Mouse (Mus musculus) olfactory bulb, adult 2 months (tissue): ENCODE results near the gene Arhgap17.

Experiments
- CTCF ChIP-seq: fragments of 200-500 bp; IDR thresholded peaks from 2 replicates; pipeline ENCODE4 v1.5.1; 2012; ENCODE audit warnings: low read depth, mild to moderate bottlenecking, low read length, moderate library complexity; ENCODE audit not compliant: insufficient read depth
- POLR2A ChIP-seq: fragments of 200-500 bp; IDR thresholded peaks from 2 replicates; pipeline ENCODE4 v1.6.1; 2012; ENCODE audit warnings: mild to moderate bottlenecking, low read depth, low read length, moderate library complexity; ENCODE audit not compliant: insufficient read depth

DNA sequence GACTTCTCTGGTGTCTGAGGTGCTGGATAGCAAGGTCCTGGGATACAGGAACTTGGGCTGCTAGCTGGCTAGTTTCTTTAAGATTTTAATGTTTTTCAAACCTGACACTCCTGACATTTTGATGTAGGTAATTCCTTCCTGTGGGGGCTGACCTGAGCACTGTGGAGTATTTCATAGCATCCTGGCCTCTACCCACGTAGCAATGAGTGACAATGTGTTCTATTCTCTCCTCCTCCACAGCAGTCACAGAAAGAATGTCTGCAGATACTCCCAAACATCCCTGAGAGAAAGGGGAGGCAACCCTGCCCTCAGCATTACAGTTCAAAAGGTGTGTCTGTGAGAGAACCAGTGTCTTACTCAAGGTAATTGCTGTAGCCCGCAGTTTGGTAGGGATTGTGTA is 19.5 kb downstream of the Arhgap17 start:
- TF ChIP-seq CTCF (no peak), POLR2A (no peak)
